10 mouse cellular contexts compared by ENCODE assay signal in genomic region chr13:48530685-48531084, GRCm38 (mm10). TPM values are rescaled to one million over a fixed set of nuclear protein-coding genes. Genes with fewer than 3 reads are reported as not detected.
DNase-seq lines count a peak whose midpoint lies in the region; ATAC-seq lines count a peak whose summit lies in the region.
"Had no signal": no experiment of that assay in that cellular context is flagged by ENCODE, and none has a peak within 500 bp of the region (broad histone marks: within the 10 kb centered on the region; RNA-seq: fewer than 3 reads in every experiment).

No protein-coding gene starts in this region.

- DNase-seq in cerebellum, postnatal 14 days, result peak; percentile 44 to 46
- no peak for DNase-seq in cerebellum, adult 9-10 months
- DNase-seq in right cerebral cortex, postnatal 10 days (ENCODE audit: low spot score in 2 of 2), result peak; percentile 50 to 61
- DNase-seq in right cerebral cortex, postnatal 36 days (ENCODE audit: low spot score in 2 of 2), result no peak
- peak; percentile 58 for DNase-seq in kidney, postnatal 10 days
- DNase-seq in thymus, adult 18-20 months, result no peak
- DNase-seq in left cerebral cortex, adult 9 months (ENCODE audit: low spot score in 2 of 2), result no peak

- no peaks in the 10 kb centered on the region for H3K4me1 ChIP-seq in stomach, embryonic 15.5 days

- peak; percentile 50; the same call in 1 of the 2 replicates for ATAC-seq in stomach, embryonic 15.5 days (ENCODE audit: insufficient read depth, low FRiP score, low read depth)

- H3K36me3 ChIP-seq in stomach, embryonic 15.5 days, result no peaks in the 10 kb centered on the region; the same call in 1 of the 2 replicates

- H3K27ac ChIP-seq in stomach, embryonic 15.5 days, result no peak overlapping the region
- H3K27ac ChIP-seq: liver, embryonic 15.5 days had no signal

- no peaks in the 10 kb centered on the region for H3K9me3 ChIP-seq in stomach, embryonic 15.5 days
- H3K9me3 ChIP-seq: liver, embryonic 15.5 days had no signal

- H3K9ac ChIP-seq in stomach, embryonic 15.5 days, result no peak overlapping the region
- H3K9ac ChIP-seq: liver, embryonic 15.5 days had no signal

- no peak overlapping the region for H3K4me2 ChIP-seq in stomach, embryonic 15.5 days
- H3K4me2 ChIP-seq: liver, embryonic 15.5 days had no signal

- no peak overlapping the region for H3K4me3 ChIP-seq in stomach, embryonic 15.5 days (replicated peaks)
- H3K4me3 ChIP-seq: liver, embryonic 15.5 days had no signal

- WGBS in stomach, embryonic 15.5 days, result 49% methylated on average over 2 of the region's 2 CpGs

- H3K27me3 ChIP-seq in stomach, embryonic 15.5 days (replicated peaks), result no peaks in the 10 kb centered on the region
- H3K27me3 ChIP-seq: liver, embryonic 15.5 days had no signal

RNA-seq across cellular contexts. Expression of gene A830005F24Rik, which starts 17.3 kb away (rescaled TPM):
- 0.51 and 0.86 TPM in 2 replicates for polyA plus RNA-seq in stomach, embryonic 15.5 days (2015; fragmentation: Nextera tagmentation; extraction: Ambion mirVana)
- polyA plus RNA-seq: gonadal fat pad, adult 2 months had no signal

RNA-seq across cellular contexts. Expression of gene Zfp169, which starts 17.4 kb away (rescaled TPM):
- 3.2 and 4.0 TPM in 2 replicates for polyA plus RNA-seq in stomach, embryonic 15.5 days (2015; fragmentation: Nextera tagmentation; extraction: Ambion mirVana)

Comparison
In these comparisons a context has a peak if more than half of its experiments do, and no peak if none do; other contexts are left out.
1. DNase-seq: peak in cerebellum, postnatal 14 days (2 of 2), right cerebral cortex, postnatal 10 days (2 of 2) and kidney, postnatal 10 days (single experiment); none in cerebellum, adult 9-10 months (single experiment), right cerebral cortex, postnatal 36 days (0 of 2), thymus, adult 18-20 months (0 of 2) and left cerebral cortex, adult 9 months (0 of 2).